Mouse (Mus musculus) left cerebral cortex, postnatal 36 days (tissue): ENCODE data around the gene Zbtb43. TPM values are rescaled to one million over a fixed set of nuclear protein-coding genes. Genes with fewer than 3 reads are reported as not detected.

Source experiments
- DNase-seq, 2 experiments: peaks; one replicate each; pipeline ENCODE4 v3.0.0; 2021 to 2022; ENCODE audit warnings: low spot score in 2 of 2, mixed read lengths in 1 of 2
- intact Hi-C: fragments of 180-260 bp; cut with DNase I; formaldehyde crosslinking; loops from one replicate; pipeline ENCODE4 v1.15.1; 2025
- total RNA-seq, 2 experiments: library from RNA; stranded (reverse); gene quantifications; 2 replicates each; pipeline ENCODE4 v1.2.3; 2021

Gene Zbtb43
- total RNA-seq, 2 experiments from 2014 or later = 26.7 to 28.3 TPM

DNA sequence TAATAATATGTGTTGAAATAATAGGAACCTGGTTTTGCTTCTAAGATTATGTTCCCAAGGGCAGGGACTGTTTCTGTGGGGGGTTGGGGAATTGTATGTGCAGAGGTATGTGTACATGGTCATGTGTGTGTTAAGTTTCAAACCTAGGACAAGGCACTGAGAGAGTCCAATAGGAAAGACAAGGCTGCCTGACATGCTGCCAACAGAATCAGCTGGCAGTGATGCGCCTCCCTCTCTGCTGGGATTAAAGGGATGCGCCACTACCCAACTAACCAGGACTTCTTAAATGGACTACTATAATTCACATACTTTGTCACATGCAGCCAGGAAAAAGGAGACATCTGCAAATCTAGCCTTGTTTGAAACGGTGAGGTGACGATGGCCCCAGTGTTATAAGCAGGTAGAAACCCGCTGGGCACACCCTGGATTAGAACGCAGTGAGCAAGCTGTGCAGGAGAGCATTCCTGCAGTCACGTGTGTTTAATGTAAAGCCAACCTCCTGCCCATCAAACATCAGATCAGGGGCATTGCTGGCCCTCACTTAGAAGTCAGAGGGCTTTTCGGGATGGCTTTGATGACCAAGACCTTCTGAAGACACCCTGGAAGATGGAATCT is 33.2 kb downstream of the Zbtb43 start:
- intact Hi-C loops = no loop called here
- DNase-seq = no peak

DNA sequence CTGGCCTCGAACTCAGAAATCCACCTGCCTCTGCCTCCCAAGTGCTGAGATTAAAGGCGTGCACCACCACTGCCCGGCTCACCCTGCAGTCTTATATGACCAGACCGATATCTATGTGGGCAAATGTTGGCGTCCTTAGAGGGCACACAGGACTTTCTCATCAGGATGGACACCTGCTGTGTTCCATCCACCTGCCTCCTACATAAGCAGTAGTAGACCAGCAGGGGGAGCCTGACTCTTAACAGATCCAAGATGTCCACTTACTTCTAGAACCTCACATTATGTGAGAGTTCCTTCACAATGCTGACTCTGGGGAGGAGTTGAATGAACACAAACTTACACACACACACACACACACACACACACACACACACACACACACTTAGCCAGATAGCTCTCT is 35.5 kb downstream of the Zbtb43 start:
- intact Hi-C loops = no loop called here
- DNase-seq = peak in 1 of 2 experiments; percentile 42

DNA sequence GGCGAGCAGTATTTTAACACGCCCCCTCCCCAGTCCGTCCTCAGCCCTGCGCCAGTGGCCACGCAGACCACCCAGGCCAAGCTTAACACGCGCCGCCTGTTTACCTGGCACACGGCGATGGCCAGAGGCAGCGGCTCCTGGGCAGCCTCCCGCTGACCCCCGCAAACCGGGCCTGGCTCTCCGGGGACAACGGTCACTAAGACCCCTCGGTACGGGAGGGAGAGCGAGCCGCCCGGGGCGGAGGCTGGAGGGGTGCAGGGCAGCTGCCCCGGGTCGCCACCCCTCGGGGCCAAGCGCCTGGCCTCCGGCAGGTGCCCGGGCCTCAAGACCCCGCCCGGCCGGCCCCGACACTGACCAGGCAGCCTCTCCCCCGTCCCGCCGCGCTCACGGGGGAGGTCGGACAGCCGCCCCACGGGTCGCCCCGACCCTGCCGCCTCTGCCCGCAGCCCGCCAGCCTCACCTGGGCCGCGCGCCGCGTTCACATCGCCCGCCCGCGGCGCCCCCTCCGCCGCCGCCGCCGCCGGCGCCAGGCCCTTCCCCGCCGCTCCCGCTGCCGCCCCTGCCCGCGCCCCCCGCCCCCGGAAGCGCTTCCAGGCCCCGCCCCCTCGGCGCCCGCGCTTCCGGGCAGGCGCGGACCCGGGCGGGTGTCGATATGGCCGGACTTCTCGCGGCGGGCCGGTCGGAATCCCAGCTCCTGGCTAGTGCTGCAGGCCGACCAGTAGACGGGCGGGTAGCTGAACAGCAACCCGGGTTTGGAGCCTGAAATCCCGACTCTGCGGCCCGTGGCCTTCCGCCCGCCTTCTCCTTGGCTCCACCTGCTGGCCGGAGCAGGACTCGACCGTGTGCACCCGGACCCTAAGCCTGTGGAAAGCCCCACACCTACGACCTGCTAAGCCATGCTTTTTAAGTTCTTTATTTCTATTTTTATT is 37.3 kb downstream of the Zbtb43 start, which contains the start of gene Zbtb34:
Gene Zbtb34, minus strand, starts transcription at position 554 of the 929 bp plus-strand sequence.
- DNase-seq = peak; percentile 61 to 62
- intact Hi-C loops = no loop called here

DNA sequence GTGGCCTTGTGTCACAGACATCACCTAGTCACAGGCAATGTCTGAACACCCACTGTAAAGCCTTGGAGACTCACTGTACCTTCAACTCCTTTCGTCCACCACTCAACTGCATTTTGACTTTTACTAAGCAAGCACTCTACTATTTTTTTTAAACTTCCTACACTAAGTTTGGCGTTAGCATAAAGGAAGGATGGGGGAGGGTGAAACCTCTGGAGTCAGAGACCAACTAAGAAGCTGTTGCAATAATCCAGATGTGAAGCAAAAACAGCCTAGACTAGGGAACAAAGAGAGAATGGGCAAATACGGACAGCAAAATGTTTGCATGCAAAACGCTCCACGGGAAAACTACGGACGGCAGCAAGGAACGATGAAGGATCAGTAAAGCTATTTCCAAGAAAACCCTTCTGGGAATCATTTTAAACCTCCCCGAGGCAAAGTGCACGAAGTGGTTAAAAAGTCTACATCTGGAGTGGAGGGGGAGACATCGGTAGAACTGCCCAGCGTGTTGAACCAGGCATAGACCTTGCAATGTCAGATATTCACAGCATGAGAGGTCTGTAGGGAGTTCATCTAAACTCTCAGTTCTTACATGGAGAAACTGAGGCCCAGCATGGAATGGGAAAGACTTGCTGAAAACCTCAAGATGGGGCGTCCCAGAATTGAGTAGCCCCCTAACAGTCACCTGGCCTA is 38.1 kb downstream of the Zbtb43 start:
- peak in 1 of 2 experiments; percentile 17 for DNase-seq
- intact Hi-C loops = no loop called here

DNA sequence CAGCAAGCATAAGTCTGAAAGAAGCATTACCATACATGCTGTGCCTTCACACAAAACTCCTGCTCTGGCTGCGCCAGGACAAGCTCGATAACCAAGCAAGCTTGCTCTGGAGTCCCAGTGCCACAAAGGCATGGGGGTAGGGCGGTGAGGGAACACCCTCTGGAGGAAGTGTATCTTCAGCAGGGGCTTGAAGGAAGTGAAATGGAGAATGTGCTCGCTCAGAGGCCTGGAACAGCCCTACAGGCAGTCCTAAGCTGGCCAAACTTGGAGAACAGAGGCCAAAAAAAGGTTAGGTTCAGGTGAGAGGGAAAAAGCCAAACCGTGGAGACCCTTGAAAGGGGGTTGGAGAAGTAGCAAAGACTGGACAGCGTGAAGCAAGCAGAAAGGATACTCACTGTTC is 39.0 kb downstream of the Zbtb43 start:
- intact Hi-C loops = no loop called here
- no peak for DNase-seq

DNA sequence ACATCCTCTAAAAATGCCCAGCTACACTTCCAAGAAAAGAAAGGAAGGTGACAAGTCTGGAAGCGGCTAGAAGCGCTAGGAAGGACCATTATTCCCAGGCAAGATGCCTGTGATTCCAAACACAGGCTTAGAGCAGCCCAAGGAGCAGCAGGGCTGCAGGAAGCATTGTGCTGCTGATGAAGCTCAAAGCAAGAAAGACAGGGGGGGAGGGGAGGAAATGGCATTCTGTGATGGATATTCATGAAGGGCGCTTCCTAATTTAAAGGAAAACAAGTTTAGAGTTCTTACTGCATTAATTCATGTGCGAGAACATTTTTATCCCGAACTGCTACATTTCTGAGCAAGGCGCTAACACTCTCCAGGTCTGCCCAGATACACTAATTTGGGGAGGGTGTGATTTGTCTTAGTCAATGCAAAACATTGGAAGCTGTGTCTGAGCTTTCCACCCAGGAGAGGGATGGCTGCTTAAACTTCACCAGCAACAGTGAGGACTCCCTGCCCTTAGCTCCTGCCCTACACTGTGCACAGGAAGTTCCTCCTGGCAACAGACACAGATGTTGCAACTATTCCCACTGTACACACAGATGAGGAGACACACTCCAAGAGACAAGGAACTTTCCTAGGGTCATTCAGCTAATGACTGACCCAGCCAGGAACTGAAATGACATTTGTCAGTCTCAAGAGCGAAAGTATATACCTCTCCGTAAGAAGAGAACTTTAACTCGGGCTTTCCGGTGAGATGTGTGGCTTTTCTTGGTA is 41.5 kb downstream of the Zbtb43 start:
- no peak for DNase-seq
- intact Hi-C loops = no loop called here

DNA sequence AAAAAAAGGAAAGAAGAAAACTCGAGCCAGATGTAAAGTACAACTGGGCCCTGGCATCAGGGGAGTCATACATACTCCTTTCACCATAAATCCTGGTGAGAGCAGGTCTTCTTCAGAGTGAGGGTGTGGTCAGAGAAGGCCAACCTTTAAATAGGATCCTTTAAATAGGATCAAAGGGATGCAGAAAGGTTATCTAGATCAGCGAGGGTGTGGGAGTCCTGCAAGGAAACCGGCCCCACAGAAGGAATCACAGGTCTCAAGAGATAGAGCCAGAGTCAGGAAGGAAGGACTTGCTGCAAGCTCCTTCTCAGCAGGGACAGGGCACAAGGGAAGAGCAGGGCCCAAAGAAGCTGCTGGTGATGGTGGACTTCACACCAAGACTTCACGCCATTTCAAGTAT is 50.9 kb downstream of the Zbtb43 start:
- intact Hi-C loops = no loop called here
- no peak for DNase-seq

DNA sequence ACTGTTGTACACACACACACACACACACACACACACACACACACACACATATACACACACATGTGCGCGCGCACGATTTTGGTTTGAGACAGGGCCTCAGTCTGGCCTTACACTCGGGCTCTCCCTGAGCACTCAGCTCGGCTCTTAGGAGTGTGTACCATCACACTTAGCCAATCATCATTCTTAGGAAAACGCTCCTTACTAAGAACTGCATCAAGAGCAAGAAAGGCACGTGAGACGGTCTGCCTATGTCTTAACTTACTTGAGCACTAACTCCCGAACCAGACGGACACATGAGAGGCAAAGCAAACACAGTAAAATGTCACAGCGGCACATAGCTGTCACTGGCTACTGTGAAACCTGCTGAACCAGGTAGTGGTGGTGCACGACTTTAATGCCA is 54.3 kb downstream of the Zbtb43 start:
- DNase-seq = no peak
- intact Hi-C loops = no loop called here

DNA sequence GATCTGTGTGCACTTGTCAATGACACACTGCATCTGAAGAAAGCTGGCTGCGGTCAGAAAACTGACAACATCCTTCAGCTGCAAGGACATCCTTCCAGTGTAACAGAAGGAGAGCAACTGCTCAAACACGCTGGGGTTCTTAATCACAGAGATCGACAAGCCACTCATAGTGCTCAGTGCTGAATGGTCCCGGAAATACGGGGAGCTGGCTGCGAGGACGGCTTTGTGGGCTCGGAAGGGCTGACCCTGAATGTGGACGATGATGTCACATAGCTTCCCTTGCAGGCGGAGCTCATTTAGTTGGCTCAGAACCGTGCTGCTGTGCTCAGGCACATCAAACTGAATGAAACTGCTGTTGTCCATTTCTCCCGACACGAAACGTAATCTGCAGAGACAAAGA is 56.2 kb downstream of the Zbtb43 start:
- intact Hi-C loops = no loop called here
- DNase-seq = no peak

DNA sequence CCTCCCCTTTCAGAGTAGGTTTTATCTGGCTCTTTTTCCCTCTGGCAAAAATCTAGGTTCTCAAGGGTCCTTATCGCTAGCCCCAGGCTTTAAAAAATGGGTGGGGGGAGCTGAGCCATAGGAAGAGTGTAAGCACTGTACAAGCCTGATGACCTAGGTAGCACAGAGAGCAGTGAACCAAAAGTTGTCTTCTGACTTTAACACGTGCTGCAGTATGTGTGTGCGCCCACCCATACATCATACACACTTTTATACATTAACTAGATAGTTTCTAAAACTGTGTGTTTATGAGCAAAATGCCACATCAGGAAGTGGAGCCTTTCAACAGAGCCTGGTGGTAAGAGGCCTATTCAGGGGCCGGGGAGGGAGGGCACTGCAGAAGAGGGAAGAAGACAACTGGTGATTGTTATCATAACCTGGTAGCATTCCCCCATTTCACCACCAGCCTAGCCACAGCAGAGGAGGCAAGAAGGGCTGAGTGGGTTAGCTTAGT is 64.8 kb downstream of the Zbtb43 start:
- intact Hi-C loops = loop anchor here (5.0 kb wide), 1 partner anchor 246 kb away; no protein-coding TSS in a partner anchor
- no peak for DNase-seq

DNA sequence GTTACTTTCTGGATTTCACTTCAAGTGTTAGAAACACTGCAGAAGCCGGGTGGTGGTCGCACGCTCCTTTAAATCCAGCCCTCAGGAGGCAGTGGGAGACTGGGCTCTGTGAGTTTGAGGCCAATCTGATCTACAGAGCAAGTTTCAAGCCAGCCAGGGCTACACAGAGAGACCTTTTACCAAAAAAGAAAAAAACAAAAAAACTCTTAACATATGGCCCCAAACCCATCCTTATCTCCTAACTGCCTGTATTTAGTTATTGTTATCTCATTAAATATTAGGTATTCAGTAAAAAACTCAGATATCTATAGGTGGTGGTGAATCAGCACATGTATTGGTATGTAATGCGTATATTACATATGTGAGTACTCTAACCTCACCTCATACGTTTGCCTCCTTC is 65.7 kb downstream of the Zbtb43 start:
- no peak for DNase-seq
- intact Hi-C loops = loop anchor here (5.0 kb wide), 1 partner anchor 245 kb away; no protein-coding TSS in a partner anchor

DNA sequence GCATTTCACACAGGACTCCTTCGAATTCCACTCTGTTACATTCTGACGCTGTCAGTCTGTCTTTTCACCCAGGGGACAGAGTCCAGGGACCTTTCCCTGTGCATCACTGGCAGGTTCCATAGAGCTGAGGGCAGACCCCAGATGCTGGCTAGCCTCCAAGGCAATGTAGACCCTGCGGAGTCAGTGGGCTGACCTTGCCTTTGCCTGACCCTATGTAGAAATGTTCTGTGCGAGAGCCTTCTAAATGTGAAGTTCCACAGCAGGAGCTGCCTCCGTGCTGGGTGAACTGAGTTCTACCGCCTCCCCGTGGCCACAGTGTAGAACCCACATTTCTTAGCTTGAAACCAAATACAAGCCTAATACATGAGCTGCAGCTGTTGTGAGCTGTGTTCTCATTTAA is 66.1 kb downstream of the Zbtb43 start:
- DNase-seq = peak; percentile 61 to 65
- intact Hi-C loops = loop anchor here (5.0 kb wide), 1 partner anchor 245 kb away; no protein-coding TSS in a partner anchor

DNA sequence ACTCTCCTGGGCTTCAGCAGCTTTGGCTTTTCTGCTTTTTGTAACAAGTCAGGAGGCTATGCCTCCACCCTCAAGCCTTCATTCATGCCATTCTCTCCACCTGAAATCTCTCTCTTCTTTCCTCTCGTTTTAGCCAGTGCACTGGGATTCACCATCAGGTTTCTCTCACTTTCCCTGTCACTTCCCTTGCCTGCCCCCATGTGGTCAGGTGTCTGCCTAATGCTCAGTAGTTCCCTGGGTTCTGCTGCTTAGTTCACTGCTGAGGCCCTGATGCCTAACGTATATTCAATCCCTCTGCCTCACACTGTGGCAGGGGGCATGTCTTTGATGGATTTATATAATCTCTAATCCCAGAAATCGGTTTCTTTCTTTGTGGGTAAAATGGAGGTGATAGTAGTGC is 67.1 kb downstream of the Zbtb43 start:
- intact Hi-C loops = loop anchor here (2.0 to 5.0 kb wide), 2 partner anchors 48 to 244 kb away; no protein-coding TSS in a partner anchor
- DNase-seq = no peak

DNA sequence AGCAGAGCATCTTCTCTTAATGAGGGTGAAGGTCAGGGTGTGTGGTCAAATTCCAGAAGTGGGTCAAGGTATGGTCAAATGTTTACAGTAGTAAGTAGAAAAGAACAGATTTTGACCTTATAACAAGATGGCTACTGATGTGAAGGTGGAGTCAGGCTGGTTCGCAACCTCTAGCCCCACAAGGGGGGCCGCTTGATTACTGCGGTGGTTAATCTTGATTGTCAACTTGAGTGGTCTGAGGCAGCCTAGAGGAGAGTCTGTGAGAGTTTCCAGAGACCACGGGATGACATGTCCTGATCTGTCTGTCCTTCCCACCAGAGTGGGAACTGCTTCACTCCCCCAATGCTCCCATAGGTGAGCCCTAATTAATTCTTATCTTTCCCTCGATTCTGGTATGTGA is 67.8 kb downstream of the Zbtb43 start:
- intact Hi-C loops = loop anchor here (2.0 to 5.0 kb wide), 2 partner anchors 48 to 243 kb away; no protein-coding TSS in a partner anchor
- no peak for DNase-seq

Other genes with a start within 250 kb of the Zbtb43 start
- gene Ralgps1, start 97.1 kb downstream of the Zbtb43 start, total RNA-seq = 10 to 100 TPM; 51.5 to 71.2 TPM
- gene Zbtb34, start 37.2 kb downstream of the Zbtb43 start, total RNA-seq = 10 to 100 TPM; 18.9 to 27.1 TPM
- under 1 TPM; 0.25 to 0.34 TPM for gene Lmx1b, start 172.0 kb upstream of the Zbtb43 start, total RNA-seq